Mouse (Mus musculus): ENCODE measurements around the gene Tox3.

DNA sequence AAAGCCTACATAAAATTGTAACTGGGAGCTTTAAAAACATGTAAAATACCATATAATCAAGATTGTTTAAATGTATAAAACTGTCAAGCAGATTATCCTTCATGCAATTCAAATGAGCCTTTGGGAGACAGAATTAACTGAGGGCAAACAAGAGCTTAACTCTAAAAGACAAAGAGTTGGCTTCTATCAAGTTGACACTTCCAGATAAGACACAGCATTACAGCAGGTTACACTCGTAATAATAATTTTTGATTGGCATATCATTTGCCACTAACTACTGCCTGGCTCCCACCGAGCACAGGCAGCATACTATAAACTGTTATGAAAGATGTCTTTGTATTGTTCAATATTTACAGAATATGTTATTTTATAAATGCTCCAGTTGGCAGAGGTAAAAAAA is 47.2 kb downstream of the Tox3 start:
- TF ChIP-seq POLR2A (IDR thresholded peaks at IDR 0.05; ENCODE audit: insufficient read length, low read depth) (no peak), USF1 (IDR thresholded peaks at IDR 0.05; ENCODE audit: low read depth) (no peak), TCF12 (IDR thresholded peaks at IDR 0.05; ENCODE audit: insufficient read depth, poor library complexity, severe bottlenecking) (no peak), MYOD1 (IDR thresholded peaks at IDR 0.05; ENCODE audit: control insufficient read depth in 1 of 3, insufficient read length in 2 of 3, low read depth in 2 of 3) (no peak)
